Mouse (Mus musculus) 3T3-L1 (cell line): ENCODE data around the gene Ssbp4.

ENCODE experiments used
- DNase-seq: peaks from one replicate; pipeline ENCODE4 v3.0.0-alpha.2; 2015; ENCODE audit warnings: low read depth, low spot score

Ssbp4 gene

GRCm38 (mm10) chr8:70607603-70607897 lies 1.1 kb downstream of the Ssbp4 start:
- DNase-seq = peak; percentile 40

- no peak for DNase-seq
Measured at GRCm38 (mm10) chr8:70606780-70607602, 1.7 kb downstream of the Ssbp4 start.

GRCm38 (mm10) chr8:70605871-70606779 lies 2.5 kb downstream of the Ssbp4 start:
- DNase-seq = no peak

- no peak for DNase-seq
Measured at GRCm38 (mm10) chr8:70604558-70604957, 4.1 kb downstream of the Ssbp4 start.

GRCm38 (mm10) chr8:70602139-70602811 lies 6.4 kb downstream of the Ssbp4 start:
- DNase-seq = no peak

GRCm38 (mm10) chr8:70601271-70601649 lies 7.4 kb downstream of the Ssbp4 start:
- DNase-seq = no peak

GRCm38 (mm10) chr8:70600473-70601270 lies 8.0 kb downstream of the Ssbp4 start:
- DNase-seq = no peak

- no peak for DNase-seq
Measured at GRCm38 (mm10) chr8:70599507-70600290, 9.0 kb downstream of the Ssbp4 start.

GRCm38 (mm10) chr8:70598722-70599121 lies 9.9 kb downstream of the Ssbp4 start:
- no peak for DNase-seq

- no peak for DNase-seq
Measured at GRCm38 (mm10) chr8:70598283-70598682, 10.4 kb downstream of the Ssbp4 start.

- no peak for DNase-seq
Measured at GRCm38 (mm10) chr8:70597417-70598272, 11.0 kb downstream of the Ssbp4 start.

- DNase-seq = no peak
Measured at GRCm38 (mm10) chr8:70596775-70597416, 11.8 kb downstream of the Ssbp4 start.

GRCm38 (mm10) chr8:70596216-70596615 lies 12.5 kb downstream of the Ssbp4 start:
- DNase-seq = no peak

GRCm38 (mm10) chr8:70595811-70596210 lies 12.9 kb downstream of the Ssbp4 start:
- no peak for DNase-seq

GRCm38 (mm10) chr8:70594621-70595564 lies 13.8 kb downstream of the Ssbp4 start:
- no peak for DNase-seq

GRCm38 (mm10) chr8:70593961-70594609 lies 14.6 kb downstream of the Ssbp4 start, which contains the start of gene Isyna1:
Isyna1 (plus strand) TSS chr8:70594373.
- peak; percentile 100 for DNase-seq

GRCm38 (mm10) chr8:70593173-70593572 lies 15.5 kb downstream of the Ssbp4 start:
- DNase-seq = peak; percentile 39
